Mouse (Mus musculus) thymus, adult 2 months (tissue): Measurements from ENCODE around the gene Chp1.
"Not testable (repeated sequence)": the region's sequence is repeated elsewhere in the genome, so short reads cannot be mapped to it uniquely, and the experiment has no call there.

Source experiments
- CTCF ChIP-seq: fragments of 200-500 bp; IDR thresholded peaks from 2 replicates; pipeline ENCODE4 v1.5.1; 2012; ENCODE audit warnings: mild to moderate bottlenecking, control low read depth, low read length, moderate library complexity, borderline replicate concordance; ENCODE audit not compliant: control insufficient read depth, poor library complexity, insufficient read depth; ENCODE audit errors: extremely low read depth
- POLR2A ChIP-seq: fragments of 200-500 bp; IDR thresholded peaks from 2 replicates; pipeline ENCODE4 v1.6.1; 2012; ENCODE audit warnings: mild to moderate bottlenecking, low read length, control low read depth, moderate library complexity; ENCODE audit not compliant: control insufficient read depth, poor library complexity, insufficient read depth; ENCODE audit errors: extremely low read depth

DNA sequence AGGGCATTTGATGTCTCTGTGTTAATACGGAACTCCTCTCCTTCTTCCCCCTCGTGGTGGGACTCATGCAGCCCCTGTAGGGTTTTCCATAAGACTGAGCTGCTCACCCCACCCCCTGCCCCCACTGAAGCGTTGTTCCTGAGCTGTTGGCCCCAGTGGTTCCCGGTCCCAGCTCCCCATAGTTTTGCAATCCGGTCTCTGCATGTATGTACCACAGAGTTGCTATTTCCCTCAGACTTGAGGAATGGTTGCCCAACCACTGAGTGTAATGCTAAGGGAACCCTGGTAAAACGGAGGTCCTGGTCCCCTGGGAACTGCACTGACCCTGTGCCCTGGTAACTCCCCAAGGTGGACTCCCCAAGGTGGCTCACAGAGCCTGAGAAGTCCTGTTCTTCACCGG is 39.0 kb upstream of the Chp1 start:
- not testable (repeated sequence) for TF ChIP-seq POLR2A, CTCF
